9 mouse cellular contexts compared by ENCODE assay signal in the genomic region with DNA sequence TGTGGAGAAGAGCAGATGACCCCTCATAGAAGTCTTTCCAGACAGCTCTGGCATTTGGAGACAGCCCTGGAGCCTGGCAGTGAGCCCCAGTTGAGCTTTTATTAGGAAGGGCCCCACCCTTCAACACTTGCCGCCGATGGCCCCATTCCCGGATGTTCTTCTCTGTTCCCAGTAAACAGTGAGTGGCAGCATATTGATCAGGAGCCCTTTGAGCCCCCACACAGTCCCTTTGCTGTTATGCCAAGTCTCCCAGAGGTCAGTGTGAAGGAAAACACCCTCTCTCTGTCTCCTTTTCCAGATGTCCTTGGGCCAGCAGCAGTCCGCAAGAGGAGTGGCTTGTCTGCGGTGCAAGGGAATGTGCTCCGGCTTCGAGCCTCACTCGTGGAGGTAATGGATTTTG. TPM values are rescaled to one million over a fixed set of nuclear protein-coding genes. Genes with fewer than 3 reads are reported as not detected.
DNase-seq lines count a peak whose midpoint lies in the region; ATAC-seq and TF ChIP-seq lines count a peak whose summit lies in the region.
"Had no signal": no experiment of that assay in that cellular context is flagged by ENCODE, and none has a peak within 500 bp of the region (broad histone marks: within the 10 kb centered on the region; RNA-seq: fewer than 3 reads in every experiment).

No protein-coding gene starts in this region.

- 0 out of 2 replicates have a peak, but pooled peaks have one; percentile 24 for ATAC-seq in hindbrain, postnatal 0 days
- ATAC-seq in intestine, embryonic 16.5 days: peak; percentile 45
- no peak for ATAC-seq in megakaryocyte progenitor cell, adult 5-6 weeks (replicated peaks; ENCODE audit: poor library complexity)
- no peak for ATAC-seq in hindbrain, embryonic 11.5 days (ENCODE audit: low FRiP score)

- 51% methylated on average over 8 of the region's 8 CpGs for WGBS in hindbrain, postnatal 0 days
- 72% methylated on average over 8 of the region's 8 CpGs for WGBS in hindbrain, embryonic 10.5 days
- 27% methylated on average over 8 of the region's 8 CpGs for WGBS in intestine, embryonic 16.5 days
- 76% methylated on average over 8 of the region's 8 CpGs for WGBS in hindbrain, embryonic 11.5 days

- no peak overlapping the region for H3K4me2 ChIP-seq in hindbrain, postnatal 0 days (ENCODE audit: low read depth, low read length)
- H3K4me2 ChIP-seq in intestine, embryonic 16.5 days (ENCODE audit: low read depth, low read length): no peak overlapping the region
- H3K4me2 ChIP-seq in hindbrain, embryonic 11.5 days (replicated peaks; ENCODE audit: low read depth, low read length): no peak overlapping the region
- H3K4me2 ChIP-seq: neural tube, embryonic 13.5 days had no signal

- DNase-seq in hindbrain, postnatal 0 days (ENCODE audit: low spot score): peak; percentile 6
- no peak for DNase-seq in hindbrain, embryonic 10.5 days (ENCODE audit: low spot score)
- DNase-seq in lung, postnatal 36 days: peak; percentile 80
- no peak for DNase-seq in spleen, postnatal 36 days (ENCODE audit: low spot score in 2 of 2)
- no peak for DNase-seq in hindbrain, embryonic 11.5 days (ENCODE audit: low spot score)

- no peaks in the 10 kb centered on the region for H3K36me3 ChIP-seq in hindbrain, postnatal 0 days (ENCODE audit: insufficient read depth, low read length)
- no peaks in the 10 kb centered on the region for H3K36me3 ChIP-seq in hindbrain, embryonic 10.5 days
- no peaks in the 10 kb centered on the region for H3K36me3 ChIP-seq in intestine, embryonic 16.5 days (ENCODE audit: control insufficient read depth, insufficient read depth, low read length)
- H3K36me3 ChIP-seq in hindbrain, embryonic 11.5 days (ENCODE audit: control insufficient read depth, insufficient read depth, low read length): no peaks in the 10 kb centered on the region
- H3K36me3 ChIP-seq: neural tube, embryonic 13.5 days had no signal

- no peak overlapping the region for H3K9ac ChIP-seq in hindbrain, postnatal 0 days (replicated peaks; ENCODE audit: low read length)
- H3K9ac ChIP-seq in intestine, embryonic 16.5 days (ENCODE audit: low read depth, low read length): no peak overlapping the region
- H3K9ac ChIP-seq in hindbrain, embryonic 11.5 days (ENCODE audit: low read depth, low read length): no peak overlapping the region
- H3K9ac ChIP-seq: neural tube, embryonic 13.5 days had no signal

- H3K4me3 ChIP-seq in hindbrain, postnatal 0 days (ENCODE audit: low read length): no peak overlapping the region
- no peak overlapping the region for H3K4me3 ChIP-seq in hindbrain, embryonic 10.5 days
- peak overlapping the region; percentile 7; the same call in 1 of the 2 replicates for H3K4me3 ChIP-seq in brown adipose tissue, adult 24 weeks (ENCODE audit: insufficient read depth, low read depth, low read length)
- no peak overlapping the region for H3K4me3 ChIP-seq in intestine, embryonic 16.5 days (ENCODE audit: low read length)
- H3K4me3 ChIP-seq in hindbrain, embryonic 11.5 days (ENCODE audit: low read depth, low read length): no peak overlapping the region
- H3K4me3 ChIP-seq: neural tube, embryonic 13.5 days had no signal

- no peaks in the 10 kb centered on the region for H3K9me3 ChIP-seq in hindbrain, postnatal 0 days (ENCODE audit: low read length)
- H3K9me3 ChIP-seq in hindbrain, embryonic 10.5 days: no peaks in the 10 kb centered on the region
- no peaks in the 10 kb centered on the region for H3K9me3 ChIP-seq in intestine, embryonic 16.5 days (ENCODE audit: control insufficient read depth, low read length)
- no peaks in the 10 kb centered on the region for H3K9me3 ChIP-seq in hindbrain, embryonic 11.5 days (ENCODE audit: control insufficient read depth, low read length)
- H3K9me3 ChIP-seq: neural tube, embryonic 13.5 days had no signal

- H3K27ac ChIP-seq in hindbrain, postnatal 0 days: no peak overlapping the region
- H3K27ac ChIP-seq in hindbrain, embryonic 10.5 days: no peak overlapping the region
- peak overlapping the region; percentile 82 for H3K27ac ChIP-seq in brown adipose tissue, adult 24 weeks (replicated peaks; ENCODE audit: low read depth, low read length)
- no peak overlapping the region for H3K27ac ChIP-seq in intestine, embryonic 16.5 days (ENCODE audit: low read length)
- H3K27ac ChIP-seq in hindbrain, embryonic 11.5 days (ENCODE audit: low read depth, low read length): no peak overlapping the region
- H3K27ac ChIP-seq: neural tube, embryonic 13.5 days had no signal

- no peaks in the 10 kb centered on the region for H3K4me1 ChIP-seq in hindbrain, postnatal 0 days (ENCODE audit: insufficient read depth, low read length)
- H3K4me1 ChIP-seq in hindbrain, embryonic 10.5 days (replicated peaks): no peaks in the 10 kb centered on the region
- peaks cover 30% of the 10 kb centered on the region for H3K4me1 ChIP-seq in brown adipose tissue, adult 24 weeks (ENCODE audit: control insufficient read depth, insufficient read depth, insufficient read length, low read length)
- peaks cover 21% of the 10 kb centered on the region for H3K4me1 ChIP-seq in intestine, embryonic 16.5 days (ENCODE audit: control insufficient read depth, insufficient read depth, low read length)
- no peaks in the 10 kb centered on the region for H3K4me1 ChIP-seq in hindbrain, embryonic 11.5 days (replicated peaks; ENCODE audit: control insufficient read depth, insufficient read depth, low read length)
- H3K4me1 ChIP-seq: neural tube, embryonic 13.5 days had no signal

- TF ChIP-seq CTCF in hindbrain, postnatal 0 days (IDR thresholded peaks at IDR 0.05; ENCODE audit: low read depth): no peak

- no peaks in the 10 kb centered on the region for H3K27me3 ChIP-seq in hindbrain, postnatal 0 days (ENCODE audit: insufficient read depth, low read length)
- H3K27me3 ChIP-seq in hindbrain, embryonic 10.5 days (ENCODE audit: insufficient read depth, poor library complexity, severe bottlenecking): no peaks in the 10 kb centered on the region
- H3K27me3 ChIP-seq in intestine, embryonic 16.5 days (replicated peaks; ENCODE audit: control insufficient read depth, insufficient read depth, low read length): no peaks in the 10 kb centered on the region
- no peaks in the 10 kb centered on the region for H3K27me3 ChIP-seq in hindbrain, embryonic 11.5 days (ENCODE audit: control insufficient read depth, insufficient read depth, low read length)
- H3K27me3 ChIP-seq: neural tube, embryonic 13.5 days had no signal

RNA-seq across cellular contexts. Expression of a gene that starts 31.2 kb away (rescaled TPM):
- total RNA-seq in hindbrain, postnatal 0 days (2014; rRNA removed): 17.1 and 17.3 TPM in 2 replicates
- polyA plus RNA-seq in hindbrain, postnatal 0 days (2015; fragmentation: Nextera tagmentation; extraction: Ambion mirVana): 12.9 and 15.9 TPM in 2 replicates
- polyA plus RNA-seq in hindbrain, embryonic 10.5 days (2016; fragmentation: Nextera tagmentation; extraction: Ambion mirVana): 1.7 and 2.8 TPM in 2 replicates
- polyA plus RNA-seq in brown adipose tissue, adult 24 weeks (2012; ENCODE audit: insufficient read depth, insufficient read length, missing spikeins): 5.2 and 5.3 TPM in 2 replicates
- 12.4 and 14.1 TPM in 2 replicates for polyA plus RNA-seq in intestine, embryonic 16.5 days (2015; fragmentation: Nextera tagmentation; extraction: Ambion mirVana)
- total RNA-seq in megakaryocyte progenitor cell, adult 5-6 weeks (2015): 0.35 and 0.44 TPM in 2 replicates
- 0.17 and 2.3 TPM in 2 replicates for total RNA-seq in megakaryocyte progenitor cell, adult 5-6 weeks (2017)
- polyA plus RNA-seq in hindbrain, embryonic 11.5 days (2014; fragmentation: Nextera tagmentation; extraction: Ambion mirVana): 6.6 and 8.4 TPM in 2 replicates

Comparison
In these comparisons a context has a peak if more than half of its experiments do, and no peak if none do; other contexts are left out.
1. ATAC-seq: peak in hindbrain, postnatal 0 days (single experiment) and intestine, embryonic 16.5 days (single experiment); none in megakaryocyte progenitor cell, adult 5-6 weeks (single experiment) and hindbrain, embryonic 11.5 days (single experiment).
2. DNase-seq: peak in hindbrain, postnatal 0 days (single experiment) and lung, postnatal 36 days (single experiment); none in hindbrain, embryonic 10.5 days (single experiment), spleen, postnatal 36 days (0 of 2) and hindbrain, embryonic 11.5 days (single experiment).